Mouse (Mus musculus) R1 (cell line): Measurements from ENCODE around the gene Cacnb3.

Source experiments
- DNase-seq: peaks from one replicate; pipeline ENCODE4 v3.0.0-alpha.2; 2018; ENCODE audit warnings: low read depth, low spot score

The Cacnb3 gene

GRCm38 (mm10) chr15:98675634-98676250, 45.1 kb downstream of the Cacnb3 start:
- DNase-seq: no peak

GRCm38 (mm10) chr15:98676471-98676870, 45.8 kb downstream of the Cacnb3 start:
- no peak for DNase-seq

DNA sequence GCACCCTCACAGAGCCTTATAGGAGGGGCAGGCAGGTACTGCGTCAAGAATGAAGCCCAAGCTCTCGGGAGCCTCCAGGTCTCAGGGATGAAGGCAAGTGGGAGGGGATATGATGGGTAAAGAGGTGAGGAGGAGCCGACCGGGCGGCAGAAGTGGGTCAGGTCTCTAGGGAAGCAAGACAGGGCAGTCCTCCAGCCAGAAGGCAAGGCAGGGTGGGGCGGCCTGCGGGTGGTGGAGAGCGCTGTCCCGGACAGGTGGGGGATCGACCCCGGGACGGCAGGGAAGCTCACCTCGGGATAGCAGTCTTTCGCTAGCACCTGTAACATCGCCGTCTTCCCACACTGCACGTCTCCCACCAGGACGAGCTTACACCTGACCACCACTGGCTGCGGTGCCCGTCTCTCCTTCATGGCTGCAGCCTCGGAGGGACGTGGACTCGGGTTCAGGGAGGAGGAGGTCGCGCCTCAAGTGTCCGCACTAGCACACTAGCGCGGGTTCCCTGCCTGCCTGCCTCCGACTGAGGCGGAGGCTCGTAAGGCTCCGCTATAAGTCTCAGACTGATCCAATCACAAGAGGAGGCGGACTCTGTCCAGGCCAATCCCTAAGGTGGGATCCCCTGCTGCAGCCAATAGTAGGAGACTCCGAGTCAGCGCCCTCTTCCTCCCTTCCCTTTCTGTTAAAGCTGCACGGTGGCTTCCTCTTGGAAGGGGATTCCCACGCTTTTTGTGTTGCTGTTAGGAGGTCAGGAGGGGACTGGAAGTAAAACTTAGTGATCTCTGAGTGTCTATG, 46.5 kb downstream of the Cacnb3 start, which contains the start of gene Rnd1:
TSS of gene Rnd1 (minus strand) at position 522 of the 789 bp plus-strand sequence.
- peak; percentile 97 for DNase-seq

DNA sequence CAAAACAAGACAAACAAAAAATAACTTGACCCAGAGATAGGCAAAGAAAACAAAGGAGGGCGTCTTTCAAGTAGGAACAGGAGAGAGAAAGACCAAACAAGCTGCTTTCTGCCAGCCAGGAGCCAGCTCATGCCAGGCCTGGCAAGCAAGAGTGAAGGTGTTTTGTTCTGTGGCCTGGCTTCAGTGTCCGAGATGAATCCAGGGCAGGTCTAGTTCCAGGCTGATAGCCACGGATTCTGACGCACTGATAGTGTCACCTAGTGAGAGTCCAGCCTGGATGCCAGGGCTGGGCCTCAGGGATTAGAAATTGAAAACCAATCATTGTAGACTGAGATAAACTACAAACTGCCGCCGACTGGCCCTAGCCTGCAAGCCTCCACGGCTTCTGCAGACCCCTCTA, 47.3 kb downstream of the Cacnb3 start:
- DNase-seq: no peak

GRCm38 (mm10) chr15:98680660-98681059, 50.0 kb downstream of the Cacnb3 start:
- no peak for DNase-seq

DNA sequence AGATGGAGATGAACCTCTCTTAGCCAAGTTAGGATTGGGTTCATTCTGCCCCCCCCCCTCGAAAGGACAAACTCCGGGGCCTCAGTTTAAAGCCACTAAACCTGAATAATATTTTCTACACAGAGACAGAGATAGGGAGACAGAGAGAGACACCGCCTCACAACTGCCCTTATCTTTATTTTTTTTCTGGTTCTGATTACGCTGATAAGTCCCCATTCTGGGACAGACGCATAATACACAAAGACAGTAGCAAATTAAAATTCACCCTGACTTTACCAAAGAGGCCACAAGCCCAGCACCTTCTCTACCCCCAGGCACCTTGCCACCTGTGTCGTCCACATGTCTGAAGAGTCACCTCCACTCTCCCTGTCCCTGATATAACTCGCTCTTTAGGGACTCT, 51.0 kb downstream of the Cacnb3 start:
- no peak for DNase-seq

DNA sequence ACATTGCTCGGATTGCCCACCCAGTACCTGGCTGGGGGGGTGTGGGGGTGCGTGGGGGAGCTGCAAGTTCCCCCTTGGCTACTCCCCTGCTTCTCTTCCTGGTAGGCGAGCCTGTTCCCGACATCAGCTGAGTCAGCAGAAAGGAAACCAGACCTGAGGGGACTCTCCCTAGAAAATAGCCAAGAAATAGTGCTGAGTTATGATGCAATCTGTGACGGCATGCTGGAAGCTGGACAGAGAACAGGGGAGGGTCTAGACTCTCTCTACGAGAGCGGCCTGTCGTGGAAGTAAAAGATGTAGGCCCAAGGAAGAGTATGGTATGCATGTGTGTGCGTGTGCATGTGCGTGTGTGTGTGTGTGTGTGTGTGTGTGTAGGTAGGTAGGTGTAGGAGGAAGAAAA, 52.5 kb downstream of the Cacnb3 start:
- DNase-seq: no peak

DNA sequence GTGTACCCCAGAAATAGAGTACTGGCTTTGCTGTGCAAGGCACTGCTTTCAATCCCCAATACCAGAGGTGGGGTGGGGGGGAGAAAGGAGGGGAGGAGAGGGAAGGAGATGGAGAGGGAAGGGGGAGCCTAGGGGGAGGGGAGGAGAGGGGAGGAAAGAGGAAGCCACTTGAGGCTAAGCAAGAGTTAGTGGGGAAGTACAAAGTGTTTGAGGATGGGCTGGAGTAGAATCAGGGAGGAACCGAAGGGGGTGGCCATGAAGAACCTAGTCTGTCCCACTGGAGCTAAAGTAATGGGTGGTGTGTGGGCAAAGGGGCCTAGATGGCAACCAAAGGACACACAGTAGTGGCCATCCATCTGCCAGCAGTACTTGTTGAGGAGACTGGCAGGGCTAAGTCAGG, 53.1 kb downstream of the Cacnb3 start:
- no peak for DNase-seq

DNA sequence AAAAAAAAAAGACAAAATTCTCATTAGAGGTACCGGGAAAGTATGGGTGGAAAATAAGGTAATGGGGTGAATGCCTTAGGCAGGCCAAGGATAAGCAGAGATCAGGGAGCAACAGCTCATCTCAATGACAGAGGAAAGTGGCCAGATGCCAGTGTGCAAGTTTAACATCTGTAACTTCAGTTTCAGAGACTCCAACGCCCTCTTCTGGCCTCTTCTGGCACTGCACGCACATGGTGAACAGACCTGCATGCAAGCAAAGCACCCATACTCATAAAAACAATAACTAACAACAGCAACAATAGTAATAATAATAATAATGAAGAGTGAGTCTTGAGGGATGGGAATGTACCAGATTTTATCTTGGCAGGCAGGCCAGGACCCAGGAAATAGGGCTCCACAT, 55.3 kb downstream of the Cacnb3 start:
- peak; percentile 77 for DNase-seq

- no peak for DNase-seq
These were observed 59.0 kb downstream of the Cacnb3 start for GRCm38 (mm10) chr15:98689682-98690081.

DNA sequence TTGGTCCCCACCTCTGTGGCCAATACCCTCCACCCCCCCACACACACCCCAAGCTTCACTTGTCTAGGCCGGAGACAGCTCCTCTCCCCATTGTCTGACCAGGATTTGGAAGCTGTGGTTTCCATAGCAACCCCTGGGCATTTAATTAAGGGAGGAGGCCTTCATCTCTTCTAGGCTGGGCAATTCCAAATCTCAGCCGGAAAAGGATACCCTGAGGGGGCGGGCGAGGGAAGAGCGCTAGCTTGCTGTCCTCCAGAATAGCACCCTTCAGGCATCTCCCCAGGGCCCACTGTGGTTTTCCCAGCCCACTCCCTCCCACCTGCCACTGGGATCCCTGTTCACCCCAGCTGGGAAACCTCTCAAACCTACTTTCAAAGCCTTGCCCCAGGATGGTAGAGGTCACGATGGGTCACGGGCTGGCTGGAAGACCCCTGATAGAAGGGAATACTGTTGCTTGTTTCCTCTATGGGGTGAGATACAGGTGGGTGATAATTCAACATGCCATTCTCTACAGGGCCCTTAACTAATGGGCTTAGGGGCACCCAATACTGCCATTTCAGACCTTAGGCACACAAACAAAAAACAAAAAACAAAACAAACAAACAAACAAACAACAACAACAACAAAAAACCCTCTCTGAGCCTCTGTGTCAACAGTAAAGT, 61.0 kb downstream of the Cacnb3 start:
- peak; percentile 66 for DNase-seq

- DNase-seq: no peak
These were observed 61.6 kb downstream of the Cacnb3 start for GRCm38 (mm10) chr15:98692171-98692715.
